Mouse (Mus musculus): Measurements from ENCODE around the gene Tmem219.
"Not testable (repeated sequence)": the region's sequence is repeated elsewhere in the genome, so short reads cannot be mapped to it uniquely, and the experiment has no call there.

The Tmem219 gene

DNA sequence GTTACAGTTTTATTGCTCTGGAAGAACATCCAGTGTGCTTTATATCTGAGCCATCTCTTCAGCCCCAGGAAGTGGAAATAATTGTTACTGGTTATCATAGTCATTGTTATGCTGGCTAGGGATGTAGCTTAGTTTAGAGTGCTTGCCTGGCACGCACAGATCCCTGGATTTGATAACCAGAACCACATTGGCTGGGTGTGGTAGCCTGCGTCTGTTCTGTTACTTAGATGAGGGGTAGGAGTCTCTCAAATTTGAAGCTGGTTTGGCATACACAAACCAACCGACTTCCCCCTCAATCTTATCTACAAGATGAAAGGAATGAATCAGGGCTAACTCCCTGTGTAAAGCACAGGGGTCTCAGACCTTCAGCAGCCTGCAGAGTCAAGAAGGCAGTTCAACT, 3.6 kb upstream of the Tmem219 start:
- no peak for DNase-seq (ENCODE audit: extremely low spot score, low read depth, low spot score)

DNA sequence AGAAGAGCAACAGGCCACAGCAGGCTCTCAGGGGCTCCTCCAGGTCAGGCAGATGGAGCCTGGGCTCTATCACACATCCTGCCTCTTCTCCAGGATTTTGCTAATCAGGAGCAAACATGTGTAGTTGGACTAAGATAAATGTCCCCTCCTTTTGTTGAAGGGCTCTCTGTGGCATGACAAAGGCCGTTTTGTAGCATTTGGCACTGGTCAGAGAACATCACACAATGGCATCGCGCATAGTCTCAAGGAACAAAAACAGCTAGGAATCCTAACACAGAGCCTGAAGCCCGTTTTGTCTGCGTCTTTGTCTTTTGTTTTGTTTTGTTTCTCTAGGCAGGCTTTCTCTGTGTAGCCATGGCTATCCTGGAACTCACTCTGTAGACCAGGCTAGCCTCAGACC, 1.3 kb upstream of the Tmem219 start:
- DNase-seq (ENCODE audit: extremely low spot score, low read depth, low spot score), result no peak

DNA sequence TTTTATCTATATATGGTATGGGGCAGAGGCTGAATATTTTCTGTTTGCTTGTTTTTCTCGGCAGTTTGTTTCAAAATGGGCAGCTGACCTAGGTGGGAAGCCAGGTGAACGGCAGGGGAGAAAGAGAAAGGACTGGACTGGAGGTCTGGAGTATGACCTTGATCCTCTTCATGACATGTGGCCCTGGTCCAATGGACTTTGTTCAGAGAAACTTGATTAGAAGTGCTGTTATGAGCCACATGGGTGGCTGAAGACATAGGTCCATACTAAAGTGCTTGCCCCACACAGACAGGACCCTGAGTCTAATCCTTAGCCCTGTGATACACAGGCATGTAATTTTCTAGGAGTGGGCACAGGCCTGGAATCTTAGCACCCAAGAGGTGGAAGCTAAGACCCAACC, 1.2 kb downstream of the Tmem219 start:
- DNase-seq (ENCODE audit: extremely low spot score, low read depth, low spot score), result no peak

DNA sequence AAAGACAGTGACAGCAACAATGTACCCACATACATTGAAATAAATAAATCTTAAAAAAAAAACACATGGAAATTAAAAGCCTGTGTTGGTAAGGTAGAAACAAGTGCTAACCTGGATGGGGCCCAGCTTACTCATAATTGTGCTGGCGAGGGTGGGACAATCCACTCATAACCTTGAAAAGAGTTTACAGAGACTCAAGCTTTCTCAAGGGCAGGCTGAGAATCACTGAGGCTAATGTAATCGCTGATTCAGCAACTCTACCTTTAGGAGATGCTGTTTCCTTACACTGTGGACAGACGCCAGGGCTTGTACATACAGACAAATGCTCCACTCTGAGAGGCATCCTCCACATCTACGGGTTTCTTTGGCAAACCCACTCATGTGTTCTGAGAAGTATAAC, 2.7 kb downstream of the Tmem219 start:
- no peak for DNase-seq (ENCODE audit: extremely low spot score, low read depth, low spot score)

DNA sequence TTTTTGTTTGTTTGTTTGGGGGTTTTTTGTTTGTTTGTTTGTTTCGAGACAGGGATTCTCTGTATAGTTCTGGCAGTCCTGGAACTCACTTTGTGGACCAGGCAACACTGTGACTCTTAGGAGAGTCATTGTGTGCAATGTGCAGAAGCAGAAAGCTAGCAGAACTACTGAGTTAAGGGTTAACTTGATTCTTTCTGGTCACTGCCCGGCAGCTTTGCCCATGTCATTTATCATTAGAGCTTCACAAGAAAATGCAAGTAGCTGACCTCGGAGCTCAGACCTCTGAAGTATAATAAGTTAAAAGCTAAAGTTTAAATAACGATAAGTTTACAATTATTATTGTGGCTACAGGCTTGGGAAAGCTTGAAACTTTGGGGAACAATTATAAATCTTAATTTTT, 4.4 kb downstream of the Tmem219 start:
- DNase-seq (ENCODE audit: extremely low spot score, low read depth, low spot score), result not testable (repeated sequence)

DNA sequence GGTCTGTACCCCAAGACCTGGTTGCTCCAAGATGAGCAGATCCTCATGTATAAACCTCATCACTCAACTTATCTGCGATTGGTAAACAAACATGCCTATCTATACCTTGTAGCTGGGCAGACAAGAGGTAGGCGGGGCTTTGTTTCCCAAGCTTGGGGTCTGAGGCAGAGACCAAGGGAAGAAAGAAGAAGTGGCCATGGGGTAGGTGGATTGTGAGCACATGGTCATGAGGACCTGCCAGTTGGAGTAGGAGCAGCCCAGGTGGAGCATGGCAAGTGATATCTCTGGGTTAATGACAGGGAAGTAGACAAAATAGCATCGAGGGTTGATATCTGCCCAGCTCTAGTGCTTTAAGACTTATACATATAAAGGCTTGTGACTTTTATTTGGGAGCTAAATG, 7.9 kb downstream of the Tmem219 start:
- no peak for DNase-seq (ENCODE audit: extremely low spot score, low read depth, low spot score)

DNA sequence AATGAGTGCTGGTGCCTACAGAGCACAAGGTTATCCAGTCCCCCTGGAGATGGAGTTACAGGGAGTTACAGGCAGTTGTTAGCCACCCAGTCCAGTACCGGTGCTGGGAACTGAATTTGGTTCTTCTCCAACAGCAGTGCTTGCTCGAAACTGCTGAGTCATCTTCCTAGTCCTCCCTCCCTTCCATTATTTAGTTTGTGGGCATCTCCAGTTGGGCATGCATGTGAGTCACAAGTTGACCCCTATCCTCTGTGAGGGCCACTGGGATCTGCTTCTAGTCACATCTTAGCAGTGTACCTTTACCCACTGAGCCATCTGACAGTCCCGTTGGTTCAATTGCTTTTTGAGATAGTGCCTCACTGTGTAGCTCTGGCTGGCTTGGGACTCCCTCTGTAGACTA, 17.1 kb downstream of the Tmem219 start:
- DNase-seq (ENCODE audit: extremely low spot score, low read depth, low spot score), result no peak

DNA sequence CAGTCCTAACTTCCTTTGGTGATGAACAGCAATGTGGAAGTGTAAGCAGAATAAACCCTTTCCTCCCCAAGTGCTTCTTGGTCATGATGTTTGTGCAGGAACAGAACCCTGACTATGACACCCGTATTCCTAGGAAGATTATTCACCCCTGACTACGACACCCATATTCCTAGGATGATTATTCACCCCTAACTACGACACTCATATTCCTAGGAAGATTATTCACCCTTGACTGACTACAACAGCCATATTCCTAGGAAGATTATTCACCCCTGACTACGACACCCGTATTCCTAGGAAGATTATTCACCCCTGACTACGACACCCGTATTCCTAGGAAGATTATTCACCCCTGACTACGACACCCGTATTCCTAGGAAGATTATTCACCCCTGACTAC, 22.9 kb downstream of the Tmem219 start:
- DNase-seq (ENCODE audit: extremely low spot score, low read depth, low spot score), result not testable (repeated sequence)

DNA sequence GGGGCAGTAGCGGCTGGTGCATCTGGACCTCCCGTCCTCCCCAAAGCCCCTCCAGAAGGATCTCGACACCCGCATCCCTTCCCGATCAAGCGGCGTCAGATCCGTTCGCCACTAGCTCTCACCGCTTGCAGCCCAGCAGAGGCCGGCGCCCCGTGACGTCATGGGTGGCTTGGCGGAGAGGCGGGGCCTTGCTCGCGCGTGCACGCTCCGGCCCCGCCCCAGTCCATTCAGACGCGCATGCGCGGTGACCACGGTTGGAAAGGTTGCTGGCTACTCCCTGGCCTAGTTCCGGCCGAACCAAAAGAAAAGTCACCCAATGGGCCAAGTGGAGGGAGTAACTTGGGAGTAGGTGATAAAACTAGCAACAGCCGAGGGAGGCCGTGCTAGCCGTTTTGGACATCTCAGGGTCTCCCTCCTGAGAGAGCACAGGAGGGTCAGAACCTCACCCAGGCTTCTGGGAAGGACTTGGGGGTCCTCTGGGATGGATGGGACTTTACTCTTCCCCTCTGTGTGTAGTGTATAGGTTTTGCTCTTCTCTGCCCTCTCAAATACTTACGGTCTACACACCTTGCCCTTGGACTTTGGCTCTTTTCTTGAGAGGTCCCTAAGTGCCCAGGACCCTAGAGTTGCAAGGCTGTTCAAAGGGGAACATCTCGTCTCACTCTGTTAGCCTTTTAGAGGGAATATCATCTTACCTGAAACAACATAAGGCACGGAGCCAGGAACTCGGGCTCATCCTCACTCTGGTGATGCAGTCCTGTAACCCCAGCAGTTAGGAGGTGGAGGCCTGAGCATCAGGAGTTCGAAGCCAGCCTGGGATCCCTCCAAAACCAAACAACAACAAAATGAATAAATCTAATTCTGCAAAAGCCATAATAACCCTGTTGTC, 24.4 kb downstream of the Tmem219 start:
- peak; percentile 75 for DNase-seq (ENCODE audit: extremely low spot score, low read depth, low spot score)

DNA sequence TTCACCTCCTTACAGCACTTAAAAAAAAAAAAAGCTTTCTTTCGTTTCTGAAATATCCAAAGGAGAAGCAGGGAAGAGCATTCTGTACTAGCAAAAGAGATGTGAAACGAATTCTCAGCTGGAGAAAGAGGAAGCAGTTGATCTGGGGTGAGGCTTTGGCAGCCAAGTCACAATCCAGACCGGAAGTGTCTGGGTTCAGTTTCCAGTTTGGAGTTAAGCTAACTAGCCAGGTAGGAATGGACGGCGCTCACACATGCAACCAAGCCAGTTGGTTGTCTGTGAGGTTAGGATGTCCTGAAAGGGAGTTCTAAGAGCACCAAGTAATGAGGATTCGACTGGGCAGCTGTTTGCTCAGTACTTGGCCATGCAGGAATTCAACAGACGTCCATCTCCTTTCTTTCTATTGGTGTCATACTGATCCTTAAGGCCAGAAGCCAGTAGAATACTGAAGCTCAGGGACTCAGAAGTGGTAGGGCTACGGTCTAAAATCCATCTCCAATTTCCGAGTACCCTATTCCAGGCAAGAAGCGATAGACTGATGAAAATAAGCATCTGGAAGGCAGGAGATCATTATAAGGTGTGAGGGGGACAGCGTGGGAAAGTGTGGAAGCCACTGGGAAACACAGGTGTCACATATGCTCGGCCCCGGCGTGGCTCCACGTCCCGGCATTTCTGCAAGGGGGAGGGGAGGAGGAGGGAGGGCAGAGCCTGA, 25.2 kb downstream of the Tmem219 start:
- no peak for DNase-seq (ENCODE audit: extremely low spot score, low read depth, low spot score)

DNA sequence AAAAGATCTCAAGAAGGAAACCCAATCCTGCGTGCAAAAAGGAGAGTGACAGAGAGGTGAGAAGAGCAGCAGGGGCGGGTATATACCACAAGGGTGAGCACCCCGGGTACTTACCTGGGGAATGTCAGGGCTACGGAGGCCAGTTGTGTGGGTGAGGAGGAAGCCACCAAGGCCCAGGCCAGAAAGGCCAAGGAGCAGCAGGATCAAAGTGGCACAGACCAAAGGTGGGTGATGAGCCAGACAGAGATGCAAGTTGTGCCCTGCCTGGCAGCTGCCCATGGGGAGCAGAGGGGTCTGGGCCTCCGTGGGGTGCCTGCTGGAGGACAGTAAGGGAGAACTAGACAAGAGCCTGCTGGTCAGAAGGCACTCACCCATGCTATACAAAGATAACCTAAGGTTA, 25.8 kb downstream of the Tmem219 start:
- no peak for DNase-seq (ENCODE audit: extremely low spot score, low read depth, low spot score)

DNA sequence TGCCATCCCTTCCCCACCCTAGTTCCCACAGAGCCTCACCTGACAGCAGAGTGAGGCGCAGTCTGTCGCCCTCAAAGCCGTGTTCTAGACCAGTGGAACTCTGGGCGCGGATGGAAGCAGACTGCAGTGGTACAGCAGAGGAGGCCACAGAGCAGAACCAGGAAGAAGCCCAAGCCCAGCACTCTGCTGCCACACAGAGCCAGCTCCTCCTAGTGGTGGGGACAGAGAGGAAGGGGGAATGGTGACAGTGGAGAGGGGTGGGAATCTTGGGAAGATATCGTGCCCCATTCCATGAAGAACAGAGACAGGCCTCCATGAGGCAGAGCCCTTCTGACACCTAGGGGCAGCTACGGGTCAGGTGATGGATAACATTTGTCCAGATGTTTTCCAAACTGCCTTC, 33.9 kb downstream of the Tmem219 start:
- no peak for DNase-seq (ENCODE audit: extremely low spot score, low read depth, low spot score)

DNA sequence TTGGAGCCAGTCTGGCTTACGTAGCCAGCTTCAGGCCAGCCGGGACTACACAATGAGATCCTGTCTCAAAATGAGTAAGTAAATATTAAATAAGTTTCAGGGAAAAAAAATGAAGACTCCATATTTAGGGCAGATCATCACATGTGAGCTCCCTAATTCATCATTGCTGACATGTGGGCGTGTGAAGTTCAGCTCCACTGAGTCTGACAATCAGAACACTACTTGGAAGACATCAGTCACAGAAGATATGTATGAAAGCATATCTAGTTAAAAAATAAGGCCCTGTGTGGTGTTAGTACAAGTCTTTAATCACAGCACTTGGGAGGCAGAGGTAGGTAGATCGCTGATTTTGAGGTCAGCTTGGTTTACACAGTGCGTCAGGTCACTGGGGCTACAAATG, 35.4 kb downstream of the Tmem219 start:
- DNase-seq (ENCODE audit: extremely low spot score, low read depth, low spot score), result no peak

DNA sequence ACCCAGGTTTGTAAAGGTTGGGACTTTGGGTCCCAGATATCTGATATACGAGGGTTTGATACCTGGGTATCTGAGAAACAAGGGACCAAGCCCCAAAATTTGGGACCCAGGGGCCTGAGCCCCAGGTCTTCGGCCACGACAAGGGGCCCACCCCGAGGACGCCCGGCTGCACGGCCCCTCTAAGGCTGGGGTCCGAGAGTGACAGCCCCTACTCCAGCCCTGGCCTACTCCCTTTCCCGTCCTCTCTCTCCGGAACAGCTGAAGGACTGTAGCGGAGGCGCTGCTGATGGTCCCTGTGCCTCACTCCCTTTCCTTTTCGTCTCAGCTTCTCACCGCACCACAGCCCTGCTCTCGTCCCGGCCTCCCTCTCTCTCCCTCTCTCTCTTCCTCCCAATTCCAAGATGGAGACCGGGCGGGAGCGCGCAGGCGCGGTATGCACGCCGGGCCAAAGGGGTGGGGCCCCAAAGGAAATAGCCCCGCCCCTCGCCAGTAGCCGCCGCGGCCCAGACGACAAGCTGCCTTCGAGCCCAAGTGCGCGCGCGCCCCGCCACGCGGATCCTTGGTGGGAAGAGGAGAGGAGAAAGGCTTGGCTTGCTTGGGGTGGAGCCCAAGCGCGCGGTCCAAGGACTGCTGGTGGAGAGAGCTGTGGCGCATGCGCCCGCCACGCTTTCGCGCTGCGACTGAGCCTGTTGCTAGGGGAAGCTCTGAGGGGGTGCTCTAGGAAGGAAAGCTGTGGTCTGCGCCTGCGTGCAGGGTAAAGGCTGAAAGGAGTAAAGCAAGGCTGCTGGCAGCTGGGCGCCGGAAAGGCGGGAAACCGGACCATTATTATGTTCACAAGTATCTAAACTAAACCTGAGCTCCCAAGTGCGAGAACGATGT, 38.2 kb downstream of the Tmem219 start, which contains the start of gene Taok2:
Gene Taok2 (minus strand): TSS at position 418 of the 879 bp plus-strand sequence.
- peak; percentile 97 for DNase-seq (ENCODE audit: extremely low spot score, low read depth, low spot score)

DNA sequence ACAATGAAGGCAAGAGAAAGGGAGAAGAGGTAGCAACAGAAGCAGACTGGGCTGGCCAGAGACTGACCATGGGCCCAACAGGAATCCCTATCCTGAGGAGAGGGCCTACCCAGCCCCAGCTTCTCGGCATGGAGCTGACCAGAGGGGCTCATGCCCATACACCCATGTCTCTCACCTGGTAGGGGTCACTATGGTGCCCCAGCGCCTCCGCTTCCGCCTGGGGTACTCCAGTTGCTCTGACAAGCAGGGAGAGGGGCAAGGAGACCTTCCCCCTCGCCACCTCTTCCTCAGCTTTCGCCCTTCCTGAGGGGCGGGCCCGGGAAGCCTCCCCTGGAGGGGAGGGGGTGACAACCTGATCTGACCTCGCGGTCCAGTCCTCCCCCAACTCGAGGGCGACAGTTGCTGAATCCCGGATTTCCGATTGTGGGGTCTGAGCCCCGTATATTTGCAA, 39.0 kb downstream of the Tmem219 start:
- no peak for DNase-seq (ENCODE audit: extremely low spot score, low read depth, low spot score)

DNA sequence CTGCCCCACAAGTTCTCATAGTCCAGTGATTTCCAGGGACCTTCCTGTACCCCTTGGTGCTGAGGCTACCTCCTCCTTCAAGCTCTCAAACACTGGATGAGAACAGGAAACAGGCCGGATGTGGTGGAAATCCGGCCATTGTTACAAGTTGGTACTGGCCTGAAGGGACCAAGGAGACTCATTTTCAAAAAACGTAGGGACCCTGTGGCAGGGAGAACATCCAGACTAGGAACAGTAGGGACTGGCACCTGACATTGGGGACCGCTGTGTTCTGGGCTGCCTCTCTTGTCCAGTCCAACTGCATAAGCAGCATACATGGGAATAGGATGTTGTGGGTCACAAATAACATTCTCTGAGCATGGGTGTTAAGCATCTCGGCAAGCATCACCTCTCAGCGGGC, 41.7 kb downstream of the Tmem219 start:
- no peak for DNase-seq (ENCODE audit: extremely low spot score, low read depth, low spot score)

DNA sequence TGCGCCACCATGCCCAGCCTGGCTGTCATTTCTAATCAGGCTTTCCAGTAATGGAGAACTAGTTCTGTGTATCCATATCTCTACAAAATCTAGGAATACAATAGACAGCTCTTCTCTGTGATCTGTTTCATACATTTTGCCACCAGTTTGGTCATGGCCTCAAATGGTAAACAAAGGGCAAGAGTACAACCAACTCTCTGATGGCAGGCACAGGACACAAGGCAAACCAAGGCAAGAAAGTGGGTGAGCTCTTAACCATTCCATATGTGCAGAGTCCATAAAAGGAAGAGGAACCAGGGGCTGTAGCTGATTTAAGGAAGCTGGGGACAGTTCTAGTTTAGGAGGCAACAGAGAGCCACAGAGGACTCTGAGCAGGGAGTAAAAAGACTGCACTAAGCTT, 45.5 kb downstream of the Tmem219 start:
- DNase-seq (ENCODE audit: extremely low spot score, low read depth, low spot score), result no peak

DNA sequence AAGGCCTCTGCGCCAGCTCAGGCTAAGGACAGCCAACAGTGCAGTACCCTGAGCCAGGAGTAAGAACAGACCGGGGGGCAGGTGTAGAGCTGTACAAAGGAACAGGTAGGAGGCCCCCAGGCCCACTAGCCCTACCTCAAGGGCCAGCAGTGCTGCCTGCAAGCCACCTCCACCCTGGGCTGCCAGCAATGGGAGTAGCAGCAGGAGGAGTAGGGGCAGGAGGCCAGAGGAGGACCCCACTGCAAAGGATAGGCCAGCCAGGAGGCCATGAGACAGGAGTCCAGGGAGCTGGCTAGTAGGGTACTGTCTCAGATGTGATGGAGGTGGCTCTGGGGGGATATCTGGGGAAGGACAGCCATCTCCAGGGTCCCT, 52.2 kb downstream of the Tmem219 start:
- DNase-seq (ENCODE audit: extremely low spot score, low read depth, low spot score), result no peak

DNA sequence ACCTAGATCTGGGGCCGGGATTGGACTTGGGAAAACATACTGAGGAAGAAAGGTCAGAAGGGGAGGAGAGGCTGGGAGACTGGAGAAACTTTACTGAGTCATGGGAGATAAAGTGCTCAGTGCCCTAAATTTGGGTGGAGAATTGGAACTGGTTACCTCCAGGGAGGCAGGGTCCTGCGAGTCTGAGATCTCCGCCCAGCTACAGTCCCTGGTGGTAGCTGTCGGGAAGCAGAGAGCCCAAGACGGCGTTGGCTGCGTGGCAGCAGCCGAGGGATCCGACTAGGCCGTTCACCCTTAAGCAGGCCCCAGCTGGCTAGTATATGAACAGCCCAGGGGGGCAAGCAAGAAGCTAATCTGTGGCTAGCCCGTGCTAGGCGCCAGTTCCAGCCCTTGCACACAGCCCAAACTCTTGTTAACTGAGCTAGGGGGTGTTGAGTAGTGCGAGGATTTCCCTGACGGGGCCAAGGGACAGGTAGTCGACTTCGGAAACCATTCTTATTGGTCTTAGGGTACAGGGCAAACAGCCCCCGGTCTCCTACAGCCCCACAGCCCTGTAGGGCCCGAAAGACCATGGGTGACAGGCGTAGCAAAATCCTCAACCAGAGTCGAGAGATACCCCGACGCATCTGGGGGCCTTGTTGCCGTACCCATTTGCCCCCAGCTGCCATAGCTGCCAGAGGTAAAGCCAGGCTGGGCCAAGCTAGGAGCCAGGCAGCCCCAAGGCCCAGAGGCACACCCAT, 52.8 kb downstream of the Tmem219 start:
- no peak for DNase-seq (ENCODE audit: extremely low spot score, low read depth, low spot score)

DNA sequence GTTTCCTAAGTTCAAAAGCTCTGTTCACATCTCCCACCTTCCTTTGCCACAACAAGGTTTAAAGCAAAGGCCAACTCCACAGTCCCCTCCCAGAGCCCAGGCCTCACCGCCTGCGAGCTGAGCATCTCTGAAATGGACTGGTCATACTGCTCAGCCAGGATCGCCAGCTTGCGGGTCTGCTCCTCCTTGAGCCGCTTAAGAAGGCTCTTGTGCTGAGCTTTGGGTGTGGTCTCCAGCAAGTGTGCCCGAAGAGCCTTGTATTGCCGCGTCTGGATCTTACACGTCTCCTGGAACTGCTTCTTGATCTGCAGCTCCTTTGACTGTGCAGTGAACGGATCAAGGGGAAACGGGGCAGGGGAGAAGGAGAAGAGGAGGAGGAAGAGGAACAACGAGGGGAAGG, 54.7 kb downstream of the Tmem219 start:
- DNase-seq (ENCODE audit: extremely low spot score, low read depth, low spot score), result no peak

DNA sequence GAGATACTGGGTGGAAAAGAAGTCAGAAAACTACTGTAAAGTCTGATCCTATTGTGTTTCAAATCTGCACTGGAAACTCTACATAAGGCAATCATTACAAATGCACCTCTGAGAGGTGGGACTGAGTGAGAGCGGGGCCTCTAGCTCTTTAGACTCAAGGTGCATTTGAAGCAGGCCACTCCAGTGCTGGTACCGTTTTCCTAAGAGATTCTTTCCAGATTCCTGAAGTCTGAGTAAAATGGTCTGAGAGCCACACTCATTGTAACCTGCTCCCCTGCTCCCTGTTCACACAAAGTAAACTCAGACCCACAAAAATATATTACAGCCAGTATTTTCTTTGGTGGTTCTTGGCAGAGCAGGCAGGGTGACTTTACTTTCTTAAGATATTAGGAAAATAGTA, 55.2 kb downstream of the Tmem219 start:
- DNase-seq (ENCODE audit: extremely low spot score, low read depth, low spot score), result no peak

Measured in hindlimb bud, embryonic 11.5 days (tissue).